Mouse (Mus musculus) midbrain, embryonic 16.5 days (tissue): ENCODE measurements at regions not wholly inside any gene's neighbourhood (a gene's known extent, or its start where the extent isn't known, plus 50 kb on each side); places are given as distances from the start of the nearest gene placed in this dataset.

ENCODE experiments used
- ATAC-seq: fragments of 200-750 bp; cut with Nextera tagmentation; 2 replicates; pipeline ENCODE4 v1.8.0; 2017; ENCODE audit warnings: moderate TSS enrichment
- H3K27ac ChIP-seq: fragments of 300-500 bp; sonication (generic); 2 replicates; pipeline ENCODE4 v1.5.1; 2014; ENCODE audit warnings: mild to moderate bottlenecking, low read length, mixed read lengths
- H3K27me3 ChIP-seq: fragments of 300-500 bp; sonication (generic); 2 replicates; pipeline ENCODE4 v1.6.1; 2014; ENCODE audit warnings: low read depth, low read length, mixed read lengths; ENCODE audit not compliant: control insufficient read depth, insufficient read depth
- H3K36me3 ChIP-seq: fragments of 300-500 bp; sonication (generic); 2 replicates; pipeline ENCODE4 v1.6.1; 2014; ENCODE audit warnings: mild to moderate bottlenecking, low read length, moderate library complexity, mixed read lengths; ENCODE audit not compliant: control insufficient read depth, insufficient read depth
- H3K4me1 ChIP-seq: fragments of 300-500 bp; sonication (generic); 2 replicates; pipeline ENCODE4 v1.6.1; 2014; ENCODE audit warnings: mild to moderate bottlenecking, low read length, mixed read lengths; ENCODE audit not compliant: control insufficient read depth, insufficient read depth
- H3K4me2 ChIP-seq: fragments of 300-500 bp; sonication (generic); 2 replicates; pipeline ENCODE4 v1.6.1; 2014; ENCODE audit warnings: mild to moderate bottlenecking, low read length, mixed read lengths
- H3K4me3 ChIP-seq: fragments of 300-500 bp; sonication (generic); 2 replicates; pipeline ENCODE4 v1.5.1; 2014; ENCODE audit warnings: low read depth, mild to moderate bottlenecking, low read length, moderate library complexity, mixed read lengths
- H3K9ac ChIP-seq: fragments of 300-500 bp; sonication (generic); 2 replicates; pipeline ENCODE4 v1.6.1; 2014; ENCODE audit warnings: low read depth, low read length, mixed read lengths
- H3K9me3 ChIP-seq: fragments of 300-500 bp; sonication (generic); replicated peaks from 2 replicates; pipeline ENCODE4 v1.6.1; 2014; ENCODE audit warnings: mild to moderate bottlenecking, low read length, mixed read lengths; ENCODE audit not compliant: control insufficient read depth, poor library complexity, severe bottlenecking
- WGBS: fragments of 180-500 bp; shearing (Covaris S2); extraction: QIAGEN DNeasy Blood & Tissue Kit; methylation state at CpG from one replicate; pipeline ENCODE4 v1.1.7; 2014; 5-methylcytosine and 5-hydroxymethylcytosine counted together

DNA sequence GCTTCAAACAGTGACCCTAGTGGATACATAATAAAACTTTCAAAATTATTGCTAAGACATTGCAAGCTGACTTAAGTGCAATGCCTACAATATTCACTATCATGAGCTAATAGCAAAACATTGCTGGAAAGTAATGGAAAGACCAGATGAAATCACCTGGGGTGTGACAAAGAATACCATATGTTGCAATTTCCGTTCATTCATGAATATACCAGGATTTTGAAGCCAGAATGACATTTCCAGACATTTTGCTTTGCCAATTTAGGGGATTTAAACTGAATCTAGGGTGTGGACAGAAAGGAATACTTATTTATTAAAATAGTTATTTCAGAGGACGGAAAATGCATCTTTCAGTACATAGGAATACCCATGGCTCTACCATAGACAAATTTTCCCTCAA lies 2244.5 kb upstream of the Gm12353 start:
- Histone ChIP-seq H3K27ac (no peak overlapping the region), H3K27me3 (no peaks in the 10 kb centered on the region), H3K36me3 (no peaks in the 10 kb centered on the region), H3K4me3 (no peak overlapping the region), H3K9ac (no peak overlapping the region), H3K4me1 (no peaks in the 10 kb centered on the region), H3K4me2 (no peak overlapping the region), H3K9me3 (0 out of 2 replicates have a peak, but pooled peaks cover 3% of the 10 kb centered on the region)
- 81% methylated on average over 2 of the region's 2 CpGs for WGBS
- ATAC-seq = no peak
